Mouse (Mus musculus) small intestine, adult 2 months (tissue): ENCODE data around the gene Eif3m.

Source experiments
- CTCF ChIP-seq: fragments of 200-500 bp; IDR thresholded peaks from 2 replicates; pipeline ENCODE4 v1.5.1; 2012; ENCODE audit warnings: low read depth, mild to moderate bottlenecking, control low read depth, inconsistent platforms, low read length, moderate library complexity, mixed read lengths; ENCODE audit not compliant: insufficient replicate concordance, insufficient read length; ENCODE audit errors: extremely low read depth
- POLR2A ChIP-seq: fragments of 200-500 bp; IDR thresholded peaks from 2 replicates; pipeline ENCODE4 v1.6.1; 2012; ENCODE audit warnings: low read depth, mild to moderate bottlenecking, control low read depth, inconsistent platforms, low read length, moderate library complexity

DNA sequence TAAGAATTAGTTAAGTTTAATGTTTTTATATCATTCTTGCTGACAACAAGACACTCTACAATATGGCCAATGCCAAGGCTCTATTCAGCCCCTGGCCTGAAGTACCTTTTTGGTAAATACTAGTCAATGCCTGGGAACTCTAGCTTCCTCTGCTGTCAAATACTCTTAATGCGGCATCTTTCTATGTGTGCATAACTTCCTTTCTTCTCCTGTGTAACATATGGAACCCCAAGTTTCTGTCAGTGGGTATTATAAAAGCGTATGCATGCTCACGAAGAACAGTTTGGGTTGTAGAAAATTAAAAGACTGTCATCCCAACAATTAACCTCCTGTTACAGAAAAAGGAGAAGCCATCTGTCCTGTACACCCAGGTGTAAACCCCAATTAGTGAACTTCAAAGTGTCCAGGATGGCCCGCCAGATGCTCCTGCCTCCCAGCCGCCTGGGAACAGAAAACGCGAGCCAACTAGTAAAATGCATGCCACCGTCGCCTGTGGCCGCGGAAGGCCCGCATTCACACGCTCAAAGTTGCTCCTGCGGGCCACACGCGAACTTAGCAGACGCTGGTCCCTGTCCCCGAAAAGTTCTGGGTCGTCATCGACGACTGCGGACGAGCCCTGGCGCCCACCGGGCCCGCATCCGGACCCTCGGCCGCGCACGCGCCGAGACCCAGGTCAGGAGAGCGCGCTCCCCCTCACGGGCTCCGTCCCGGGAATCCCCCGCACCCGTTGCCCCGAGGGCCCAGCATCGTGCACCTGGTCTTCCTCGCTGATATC, 501 bp downstream of the Eif3m start:
- TF ChIP-seq CTCF (no peak), POLR2A (no peak)
